Mouse (Mus musculus): ENCODE measurements around the gene Grin2d. TPM values are rescaled to one million over a fixed set of nuclear protein-coding genes. Genes with fewer than 3 reads are reported as not detected.
A peak's percentile ranks its signal among the peaks of the same experiment; 100 is the strongest.

Grin2d gene
- total RNA-seq, 2 experiments from 2014 or later: 13.4 to 14.7 TPM

GRCm38 (mm10) chr7:45896517-45897257 lies 18.5 kb upstream of the Grin2d start, which contains the start of the genes Syngr4 and Tmem143:
Syngr4 (minus strand) TSS chr7:45896714.
Tmem143 (plus strand) TSS chr7:45896941.
- Histone ChIP-seq H3K27ac (peak within 1 kb of the TSS; percentile 94), H3K4me3 (peak within 1 kb of the TSS; percentile 69)
- intact Hi-C loops (cut with DNase I): loop anchor here (2.0 kb wide), 1 partner anchor 26 kb away; no protein-coding TSS in a partner anchor
- DNase-seq (ENCODE audit: extremely low spot score in 1 of 2, low spot score in 2 of 2): peak; percentile 92 to 95
- no peak for TF ChIP-seq CTCF (IDR thresholded peaks at IDR 0.05)

GRCm38 (mm10) chr7:45895931-45896516 lies 17.8 kb upstream of the Grin2d start:
- no peak for DNase-seq (ENCODE audit: extremely low spot score in 1 of 2, low spot score in 2 of 2)
- TF ChIP-seq CTCF (IDR thresholded peaks at IDR 0.05): no peak
- intact Hi-C loops (cut with DNase I): loop anchor here (2.0 kb wide), 1 partner anchor 27 kb away; no protein-coding TSS in a partner anchor
- Histone ChIP-seq H3K27ac (no peak overlapping the region), H3K4me3 (no peak overlapping the region)

DNA sequence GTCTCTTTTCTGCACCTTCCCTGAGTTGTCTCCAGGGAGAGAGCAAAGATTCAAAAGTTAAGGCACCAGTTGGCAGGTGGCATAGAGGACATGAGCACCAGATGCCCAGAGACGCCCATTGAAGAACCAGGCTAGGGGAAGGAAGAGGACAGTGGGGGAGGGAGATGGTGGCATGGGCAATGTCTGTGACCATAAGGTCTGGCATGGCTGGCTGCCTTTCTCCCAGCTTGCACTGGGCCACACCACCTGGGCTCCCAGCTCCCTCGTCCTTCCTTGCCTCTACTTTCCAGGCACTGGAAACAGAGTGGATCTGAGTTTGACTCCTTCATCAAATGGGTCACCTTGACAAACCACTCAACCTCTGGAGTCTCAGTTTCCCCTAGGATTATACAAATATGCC lies 14.5 kb upstream of the Grin2d start:
- no peak for TF ChIP-seq CTCF (IDR thresholded peaks at IDR 0.05)
- H3K4me3 ChIP-seq: no peak overlapping the region
- intact Hi-C loops (cut with DNase I): no loop called here
- no peak for DNase-seq (ENCODE audit: extremely low spot score in 1 of 2, low spot score in 2 of 2)
- H3K27ac ChIP-seq: no peak overlapping the region

GRCm38 (mm10) chr7:45887246-45887645 lies 9.1 kb upstream of the Grin2d start:
- Histone ChIP-seq H3K4me3 (no peak overlapping the region), H3K27ac (no peak overlapping the region)
- intact Hi-C loops (cut with DNase I): no loop called here
- no peak for DNase-seq (ENCODE audit: extremely low spot score in 1 of 2, low spot score in 2 of 2)
- TF ChIP-seq CTCF (IDR thresholded peaks at IDR 0.05): no peak

DNA sequence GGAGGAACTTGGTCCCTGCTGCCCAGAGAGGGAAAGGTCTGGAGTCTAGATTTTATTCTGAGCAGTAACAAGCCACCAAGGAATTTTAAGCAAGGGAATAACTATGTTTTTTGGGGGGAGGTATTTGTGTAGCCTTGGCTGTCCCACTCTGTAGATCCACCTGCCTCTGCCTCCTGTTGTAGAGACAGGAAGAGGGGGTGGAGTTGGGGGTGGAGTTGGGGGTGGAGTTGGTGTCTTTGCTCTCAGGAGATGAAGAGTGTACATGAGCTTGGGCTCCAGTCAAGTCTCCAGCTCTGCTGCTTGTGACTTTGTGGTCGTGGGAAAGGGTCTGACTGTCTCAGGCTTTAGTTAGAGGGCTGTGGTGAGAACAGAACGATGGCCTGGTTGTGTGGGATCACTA lies 2.8 kb upstream of the Grin2d start:
- H3K27ac ChIP-seq: no peak overlapping the region
- intact Hi-C loops (cut with DNase I): no loop called here
- H3K4me3 ChIP-seq: no peak overlapping the region
- no peak for DNase-seq (ENCODE audit: extremely low spot score in 1 of 2, low spot score in 2 of 2)
- TF ChIP-seq CTCF (IDR thresholded peaks at IDR 0.05): no peak

DNA sequence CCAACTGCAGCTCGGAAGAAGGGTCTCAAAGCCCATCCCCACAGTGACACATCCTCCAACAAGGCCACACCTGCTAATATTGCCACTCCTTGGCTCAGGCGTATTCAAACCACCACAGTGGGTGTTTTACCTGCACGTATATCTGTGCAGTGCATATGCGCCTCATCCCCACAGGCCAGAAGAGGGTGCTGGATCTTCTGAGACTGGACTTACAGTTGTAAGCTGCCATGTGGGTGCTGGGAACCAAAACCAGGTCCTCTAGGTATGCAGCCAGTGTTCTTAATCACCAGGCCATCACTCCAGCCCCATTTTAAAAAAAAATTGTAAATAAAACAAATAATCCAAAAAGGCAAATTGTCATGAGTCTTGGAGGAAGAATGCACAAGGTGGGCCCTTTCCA lies 2.4 kb upstream of the Grin2d start:
- DNase-seq (ENCODE audit: extremely low spot score in 1 of 2, low spot score in 2 of 2): no peak
- Histone ChIP-seq H3K27ac (no peak overlapping the region), H3K4me3 (no peak overlapping the region)
- intact Hi-C loops (cut with DNase I): no loop called here
- TF ChIP-seq CTCF (IDR thresholded peaks at IDR 0.05): no peak

GRCm38 (mm10) chr7:45876895-45877294 lies 1.3 kb downstream of the Grin2d start:
- no peak overlapping the region for H3K4me3 ChIP-seq
- DNase-seq (ENCODE audit: extremely low spot score in 1 of 2, low spot score in 2 of 2): no peak
- no peak for TF ChIP-seq CTCF (IDR thresholded peaks at IDR 0.05)
- intact Hi-C loops (cut with DNase I): no loop called here
- H3K27ac ChIP-seq: no peak overlapping the region

DNA sequence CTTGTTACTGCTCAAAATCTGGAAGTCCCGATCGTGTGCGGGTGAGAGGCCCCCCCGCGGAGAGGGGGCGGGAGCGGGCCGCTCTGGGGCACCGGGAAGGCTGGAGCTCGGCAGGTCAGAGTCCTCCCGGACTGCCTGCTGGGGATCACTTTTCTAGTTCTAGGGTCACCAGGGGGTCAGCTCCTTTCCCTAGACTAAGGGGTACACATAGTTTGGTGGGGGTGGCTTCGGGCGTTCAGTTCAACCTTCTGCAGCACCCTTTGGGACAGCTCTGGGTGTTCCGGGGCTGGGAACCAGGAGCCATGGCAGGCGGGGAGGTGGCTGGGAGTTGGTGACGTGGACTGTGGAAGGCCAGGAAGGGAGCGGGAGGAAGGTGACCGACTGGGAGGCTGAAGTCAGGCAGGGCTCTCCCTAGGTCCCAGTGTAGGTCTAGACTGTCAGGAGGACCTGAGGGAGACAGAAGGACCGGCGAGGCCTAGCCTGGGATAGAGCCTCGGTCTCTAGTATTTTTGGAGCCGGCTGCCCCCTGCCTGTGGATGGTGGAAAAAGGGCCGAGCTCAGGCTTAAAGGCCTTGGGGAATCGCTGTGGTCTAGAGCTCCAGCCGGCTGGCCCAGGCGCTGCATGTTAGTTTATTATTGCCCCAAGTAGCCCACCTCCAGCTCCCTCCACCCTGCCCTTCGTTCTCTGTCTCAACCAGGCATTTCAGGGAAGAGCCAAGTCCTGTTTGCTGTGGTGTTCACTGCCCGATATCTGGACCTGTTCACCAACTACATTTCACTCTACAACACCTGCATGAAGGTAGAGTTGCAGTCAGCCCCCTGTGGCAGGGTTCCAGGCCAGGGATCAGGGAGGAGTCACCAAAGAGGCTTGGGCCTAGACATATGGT lies 4.9 kb downstream of the Grin2d start:
- peak overlapping the region; percentile 69 for H3K4me3 ChIP-seq
- peak; percentile 51 for TF ChIP-seq CTCF (IDR thresholded peaks at IDR 0.05)
- peak; percentile 45 to 60 for DNase-seq (ENCODE audit: extremely low spot score in 1 of 2, low spot score in 2 of 2)
- H3K27ac ChIP-seq: peak overlapping the region; percentile 94
- intact Hi-C loops (cut with DNase I): loop anchor here (2.0 kb wide), 2 partner anchors 135 kb away; no protein-coding TSS in a partner anchor

- Histone ChIP-seq H3K27ac (peak within 1 kb of the TSS; percentile 94), H3K4me3 (peak within 1 kb of the TSS; percentile 69)
- intact Hi-C loops (cut with DNase I): loop anchor here (1.0 to 2.0 kb wide), 3 partner anchors 63 to 136 kb away; no protein-coding TSS in a partner anchor
- peak; percentile 87 to 93 for DNase-seq (ENCODE audit: extremely low spot score in 1 of 2, low spot score in 2 of 2)
- peak; percentile 97 for TF ChIP-seq CTCF (IDR thresholded peaks at IDR 0.05)
Measured at GRCm38 (mm10) chr7:45872624-45873023, 5.6 kb downstream of the Grin2d start, which contains the start of gene Kdelr1. Kdelr1 (plus strand) TSS chr7:45872772.

DNA sequence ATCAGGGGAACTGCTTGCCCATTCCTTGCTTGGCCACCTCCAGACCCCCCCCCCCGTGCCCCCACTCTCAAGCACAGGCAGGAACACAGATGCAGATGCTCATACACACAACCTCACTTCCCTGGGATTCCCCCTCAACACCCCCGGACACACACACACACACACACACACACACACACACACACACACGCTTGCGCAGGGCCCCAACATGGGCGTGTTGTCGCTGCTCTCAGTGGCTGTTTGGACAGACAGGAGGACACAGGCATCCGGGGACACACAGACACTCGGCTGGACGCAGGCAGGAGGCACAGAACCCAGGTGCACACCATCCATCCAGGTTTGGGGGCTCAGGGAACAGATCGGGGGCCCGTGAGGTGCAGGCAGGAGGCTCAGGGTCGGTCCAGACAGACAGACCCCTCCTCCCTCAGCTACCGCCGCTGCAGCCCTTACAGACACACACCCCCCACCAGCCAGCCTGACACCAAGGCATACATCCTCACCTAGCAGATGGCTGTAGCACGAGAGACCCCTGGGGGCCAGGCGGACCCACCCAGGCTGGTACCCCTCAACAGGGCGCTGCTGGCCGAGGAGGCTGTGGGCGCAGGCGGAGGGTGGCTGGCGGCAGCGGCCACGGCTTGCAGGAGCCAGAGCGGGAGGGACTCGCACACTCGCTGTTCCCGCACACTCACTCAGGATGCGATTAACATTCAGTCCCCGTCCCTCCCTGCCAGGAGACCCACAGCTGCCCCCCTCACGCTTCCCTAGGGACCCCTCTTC lies 7.7 kb downstream of the Grin2d start:
- no peak for DNase-seq (ENCODE audit: extremely low spot score in 1 of 2, low spot score in 2 of 2)
- intact Hi-C loops (cut with DNase I): no loop called here
- Histone ChIP-seq H3K27ac (no peak overlapping the region; the same call in 1 of the 2 replicates), H3K4me3 (peak overlapping the region; percentile 37)
- TF ChIP-seq CTCF (IDR thresholded peaks at IDR 0.05): no peak

GRCm38 (mm10) chr7:45869787-45870186 lies 8.4 kb downstream of the Grin2d start:
- DNase-seq (ENCODE audit: extremely low spot score in 1 of 2, low spot score in 2 of 2): no peak
- Histone ChIP-seq H3K4me3 (peak overlapping the region; percentile 22; the same call in 1 of the 2 replicates), H3K27ac (no peak overlapping the region)
- intact Hi-C loops (cut with DNase I): no loop called here
- TF ChIP-seq CTCF (IDR thresholded peaks at IDR 0.05): no peak
